Mouse (Mus musculus) embryonic facial prominence, embryonic 15.5 days (tissue): ENCODE measurements around the gene Tcf7l1. TPM values are rescaled to one million over a fixed set of nuclear protein-coding genes. Genes with fewer than 3 reads are reported as not detected.

Experiments used
- ATAC-seq: fragments of 200-750 bp; cut with Nextera tagmentation; 2 replicates; pipeline ENCODE4 v1.8.0; 2017; ENCODE audit warnings: low read depth, moderate TSS enrichment; ENCODE audit not compliant: insufficient number of reproducible peaks, low FRiP score, low TSS enrichment
- H3K27ac ChIP-seq: fragments of 300-500 bp; sonication (generic); replicated peaks from 2 replicates; pipeline ENCODE4 v1.5.1; 2015; ENCODE audit warnings: mild to moderate bottlenecking, inconsistent platforms
- H3K27me3 ChIP-seq: fragments of 300-500 bp; sonication (generic); 2 replicates; pipeline ENCODE4 v1.6.1; 2015; ENCODE audit warnings: inconsistent platforms
- H3K36me3 ChIP-seq: fragments of 300-500 bp; sonication (generic); 2 replicates; pipeline ENCODE4 v1.6.1; 2015; ENCODE audit warnings: mild to moderate bottlenecking, inconsistent platforms
- H3K4me1 ChIP-seq: fragments of 300-500 bp; sonication (generic); 2 replicates; pipeline ENCODE4 v1.6.1; 2015; ENCODE audit warnings: inconsistent platforms
- H3K4me2 ChIP-seq: fragments of 300-500 bp; sonication (generic); replicated peaks from 2 replicates; pipeline ENCODE4 v1.6.1; 2015; ENCODE audit warnings: mild to moderate bottlenecking, inconsistent platforms
- H3K4me3 ChIP-seq: fragments of 300-500 bp; sonication (generic); replicated peaks from 2 replicates; pipeline ENCODE4 v1.5.1; 2015; ENCODE audit warnings: mild to moderate bottlenecking, inconsistent platforms
- H3K9ac ChIP-seq: fragments of 300-500 bp; sonication (generic); 2 replicates; pipeline ENCODE4 v1.6.1; 2015; ENCODE audit warnings: inconsistent platforms
- H3K9me3 ChIP-seq: fragments of 300-500 bp; sonication (generic); replicated peaks from 2 replicates; pipeline ENCODE4 v1.6.1; 2016; ENCODE audit warnings: inconsistent platforms
- WGBS: fragments of 180-500 bp; shearing (Covaris S2); methylation state at CpG from one replicate; pipeline ENCODE4 v1.1.7; 2015; 5-methylcytosine and 5-hydroxymethylcytosine counted together
- polyA plus RNA-seq: library from polyadenylated mRNA; unstranded; fragments of >200 nt; fragmentation: Nextera tagmentation; extraction: Ambion mirVana; gene quantifications from 2 replicates; pipeline ENCODE4 v1.2.1, GENCODE M21; 2015

Gene Tcf7l1
- polyA plus RNA-seq, 1 experiment from 2014 or later = 54.7 TPM

GRCm38 (mm10) chr6:72601732-72602131 lies 187.3 kb downstream of the Tcf7l1 start:
- no peak overlapping the region for H3K4me2 ChIP-seq
- H3K4me1 ChIP-seq = peaks cover 19% of the 10 kb centered on the region
- H3K36me3 ChIP-seq = peaks cover 29% of the 10 kb centered on the region
- no peaks in the 10 kb centered on the region for H3K9me3 ChIP-seq
- 27% methylated on average over 1 of the region's 1 CpGs for WGBS
- H3K27me3 ChIP-seq = no peaks in the 10 kb centered on the region
- no peak overlapping the region for H3K4me3 ChIP-seq
- ATAC-seq = no peak
- no peak overlapping the region for H3K27ac ChIP-seq
- H3K9ac ChIP-seq = no peak overlapping the region

- Histone ChIP-seq H3K4me2 (no peak overlapping the region), H3K36me3 (peaks cover 19% of the 10 kb centered on the region), H3K4me1 (peaks cover 22% of the 10 kb centered on the region), H3K9me3 (no peaks in the 10 kb centered on the region), H3K9ac (no peak overlapping the region), H3K27me3 (no peaks in the 10 kb centered on the region), H3K27ac (no peak overlapping the region), H3K4me3 (no peak overlapping the region)
- ATAC-seq = no peak
- WGBS = 78% methylated on average over 12 of the region's 12 CpGs
These were observed 188.3 kb downstream of the Tcf7l1 start for GRCm38 (mm10) chr6:72600771-72601170.

- H3K9ac ChIP-seq = no peak overlapping the region
- no peaks in the 10 kb centered on the region for H3K27me3 ChIP-seq
- peaks cover 13% of the 10 kb centered on the region; the same call in 1 of the 2 replicates for H3K36me3 ChIP-seq
- no peak overlapping the region for H3K4me3 ChIP-seq
- H3K27ac ChIP-seq = no peak overlapping the region
- no peak for ATAC-seq
- H3K4me1 ChIP-seq = peaks cover 22% of the 10 kb centered on the region
- H3K4me2 ChIP-seq = no peak overlapping the region
- no peaks in the 10 kb centered on the region for H3K9me3 ChIP-seq
- WGBS = 74% methylated on average over 6 of the region's 6 CpGs
These were observed 188.8 kb downstream of the Tcf7l1 start for GRCm38 (mm10) chr6:72600216-72600615.

GRCm38 (mm10) chr6:72598791-72599557 lies 190.1 kb downstream of the Tcf7l1 start:
- 28% methylated on average over 12 of the region's 12 CpGs for WGBS

GRCm38 (mm10) chr6:72597956-72598753 lies 190.9 kb downstream of the Tcf7l1 start, which contains the start of the genes Elmod3 and Retsat:
Elmod3 (minus strand) TSS chr6:72598413.
Retsat (plus strand) TSS chr6:72598475.
- Histone ChIP-seq H3K4me1 (peaks cover 22% of the 10 kb centered on the region), H3K4me2 (peak within 1 kb of the TSS; percentile 65), H3K27me3 (no peaks in the 10 kb centered on the region), H3K9ac (peak within 1 kb of the TSS; percentile 77), H3K4me3 (peak within 1 kb of the TSS; percentile 69), H3K9me3 (no peaks in the 10 kb centered on the region), H3K27ac (peak within 1 kb of the TSS; percentile 91), H3K36me3 (no peaks in the 10 kb centered on the region)
- WGBS = under 1% methylated on average over 38 of the region's 38 CpGs
- ATAC-seq = peak; percentile 91

More at GRCm38 (mm10) chr6:72598791-72599557, 190.1 kb downstream of the Tcf7l1 start:
- Histone ChIP-seq H3K4me1 (peaks cover 22% of the 10 kb centered on the region), H3K36me3 (0 out of 2 replicates have a peak, but pooled peaks cover 1% of the 10 kb centered on the region), H3K27ac (peak overlapping the region; percentile 91), H3K27me3 (no peaks in the 10 kb centered on the region), H3K9ac (peak overlapping the region; percentile 37; the same call in 1 of the 2 replicates), H3K4me2 (peak overlapping the region; percentile 65), H3K4me3 (peak overlapping the region; percentile 69), H3K9me3 (no peaks in the 10 kb centered on the region)
- peak; percentile 10; the same call in 1 of the 2 replicates for ATAC-seq

- WGBS = 36% methylated on average over 13 of the region's 13 CpGs
- no peaks in the 10 kb centered on the region for H3K27me3 ChIP-seq
- peak overlapping the region; percentile 63; the same call in 1 of the 2 replicates for H3K27ac ChIP-seq
- peak overlapping the region; percentile 69 for H3K4me3 ChIP-seq
- no peak for ATAC-seq
- no peaks in the 10 kb centered on the region for H3K36me3 ChIP-seq
- peaks cover 22% of the 10 kb centered on the region for H3K4me1 ChIP-seq
- peak overlapping the region; percentile 77; the same call in 1 of the 2 replicates for H3K9ac ChIP-seq
- peak overlapping the region; percentile 65 for H3K4me2 ChIP-seq
- no peaks in the 10 kb centered on the region for H3K9me3 ChIP-seq
These were observed 191.8 kb downstream of the Tcf7l1 start for GRCm38 (mm10) chr6:72597083-72597874.

GRCm38 (mm10) chr6:72593914-72594313 lies 195.1 kb downstream of the Tcf7l1 start:
- H3K4me2 ChIP-seq = no peak overlapping the region
- no peak overlapping the region for H3K4me3 ChIP-seq
- no peaks in the 10 kb centered on the region for H3K36me3 ChIP-seq
- no peak overlapping the region for H3K9ac ChIP-seq
- H3K4me1 ChIP-seq = peaks cover 17% of the 10 kb centered on the region
- no peaks in the 10 kb centered on the region for H3K27me3 ChIP-seq
- no peak for ATAC-seq
- WGBS = 70% methylated on average over 5 of the region's 5 CpGs
- H3K27ac ChIP-seq = no peak overlapping the region
- H3K9me3 ChIP-seq = no peaks in the 10 kb centered on the region

GRCm38 (mm10) chr6:72593011-72593803 lies 195.8 kb downstream of the Tcf7l1 start:
- Histone ChIP-seq H3K9me3 (no peaks in the 10 kb centered on the region), H3K9ac (no peak overlapping the region), H3K4me2 (no peak overlapping the region), H3K36me3 (no peaks in the 10 kb centered on the region), H3K27ac (no peak overlapping the region), H3K4me1 (peaks cover 14% of the 10 kb centered on the region), H3K4me3 (no peak overlapping the region), H3K27me3 (no peaks in the 10 kb centered on the region)
- no peak for ATAC-seq
- 81% methylated on average over 6 of the region's 6 CpGs for WGBS

GRCm38 (mm10) chr6:72590111-72590510 lies 198.9 kb downstream of the Tcf7l1 start:
- Histone ChIP-seq H3K36me3 (peaks cover 9% of the 10 kb centered on the region; the same call in 1 of the 2 replicates), H3K9me3 (no peaks in the 10 kb centered on the region), H3K27me3 (no peaks in the 10 kb centered on the region), H3K27ac (no peak overlapping the region), H3K4me2 (no peak overlapping the region), H3K4me3 (no peak overlapping the region), H3K9ac (no peak overlapping the region), H3K4me1 (no peaks in the 10 kb centered on the region)
- ATAC-seq = no peak

GRCm38 (mm10) chr6:72588307-72588706 lies 200.7 kb downstream of the Tcf7l1 start:
- Histone ChIP-seq H3K9ac (no peak overlapping the region), H3K9me3 (no peaks in the 10 kb centered on the region), H3K27ac (no peak overlapping the region), H3K4me1 (no peaks in the 10 kb centered on the region), H3K36me3 (peaks cover 9% of the 10 kb centered on the region; the same call in 1 of the 2 replicates), H3K4me3 (no peak overlapping the region), H3K27me3 (no peaks in the 10 kb centered on the region), H3K4me2 (no peak overlapping the region)
- no peak for ATAC-seq
